Mouse (Mus musculus) right cerebral cortex, postnatal 36 days (tissue): ENCODE results near the gene Myl4.

Source experiments
- DNase-seq, 2 experiments: peaks; one replicate each; pipeline ENCODE4 v3.0.0; 2022; ENCODE audit warnings: low spot score in 2 of 2, mixed read lengths in 1 of 2

Myl4 gene

DNA sequence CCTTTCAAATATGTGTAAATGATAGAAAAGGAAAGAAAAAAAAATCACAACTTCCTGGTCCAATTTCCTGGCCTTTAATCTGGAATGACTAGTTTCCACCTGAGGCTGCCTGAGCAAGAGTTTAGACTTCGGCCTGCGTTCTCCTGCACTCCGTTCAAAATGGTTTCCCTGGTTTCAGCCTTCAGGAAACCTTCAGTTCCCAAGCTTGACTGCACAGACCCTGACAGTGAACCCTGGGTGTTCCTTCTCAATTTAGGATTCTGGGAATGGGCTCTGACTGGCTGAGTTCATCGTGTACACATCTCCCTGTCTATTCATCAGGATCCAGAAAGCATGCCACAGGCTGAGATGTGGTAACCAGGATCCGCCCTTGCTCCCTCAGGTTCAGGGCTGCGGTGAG is 53.7 kb downstream of the Myl4 start:
- DNase-seq: no peak

- DNase-seq: peak in 1 of 2 experiments; percentile 12
Observed at GRCm38 (mm10) chr11:104607491-104608245, 57.2 kb downstream of the Myl4 start, which contains the start of gene Itgb3. Gene Itgb3 (plus strand): TSS chr11:104608000.

DNA sequence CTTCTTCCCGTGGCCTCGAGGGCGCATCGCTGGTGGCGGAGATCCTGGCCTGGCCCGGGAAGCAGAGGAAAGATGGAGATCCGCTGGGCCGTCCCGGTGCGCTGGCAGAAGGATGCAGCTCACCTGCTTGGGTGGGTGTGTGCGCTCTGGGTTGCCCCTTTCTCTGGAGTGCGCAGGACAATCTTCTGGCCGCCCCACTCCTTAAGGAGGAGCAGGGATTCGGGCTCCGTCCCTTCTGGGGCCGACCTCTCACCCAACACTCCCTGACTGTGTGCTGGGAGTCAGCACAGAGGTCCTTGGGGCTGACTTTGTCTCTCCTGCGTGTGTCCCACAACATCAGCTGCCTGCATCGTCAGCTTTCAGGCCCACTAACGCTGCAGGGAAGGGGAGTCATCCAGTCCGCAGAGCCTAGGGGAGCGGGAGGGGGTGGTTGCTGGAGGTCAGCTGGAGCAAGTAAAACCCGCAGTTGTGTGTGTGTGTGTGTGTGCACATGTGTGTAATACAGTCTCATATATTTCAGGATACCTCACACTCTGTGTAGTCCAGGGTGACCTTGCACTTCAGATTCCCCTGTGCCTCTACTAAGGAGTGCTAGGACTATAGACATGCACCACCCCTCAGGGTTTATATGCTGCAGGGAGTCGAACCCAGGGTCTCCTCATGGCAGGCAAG is 57.9 kb downstream of the Myl4 start:
- no peak for DNase-seq

DNA sequence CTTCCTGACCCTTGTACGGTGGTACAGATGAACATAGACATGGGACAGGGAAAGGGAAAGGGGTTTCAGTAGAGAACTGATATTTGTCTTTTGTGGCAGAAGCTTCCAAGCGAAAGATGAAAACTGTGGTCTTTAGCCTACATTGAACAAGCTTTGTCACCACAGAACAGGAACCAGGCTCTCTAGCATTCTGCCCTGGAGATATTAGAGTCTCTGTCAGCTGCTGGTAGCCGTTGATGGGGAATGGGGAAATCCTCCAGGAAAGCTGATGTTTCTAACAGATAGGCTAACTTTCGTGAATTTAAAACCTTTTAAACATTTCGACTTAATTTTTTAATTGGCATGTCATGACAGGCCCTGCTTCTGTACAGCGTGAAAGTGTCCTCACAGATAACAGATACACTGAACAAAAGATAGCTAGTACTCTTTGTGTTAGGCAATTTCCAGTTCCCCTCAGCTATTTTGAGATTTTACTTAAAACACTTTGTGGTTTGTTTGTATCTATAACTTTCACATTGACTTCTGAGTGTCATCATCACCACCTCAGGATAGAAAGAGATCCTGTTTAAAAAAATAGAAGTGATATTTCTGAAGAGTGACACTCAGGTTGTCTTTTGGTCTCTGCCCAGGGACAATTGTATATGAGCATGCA is 58.7 kb downstream of the Myl4 start:
- DNase-seq: no peak

GRCm38 (mm10) chr11:104609733-104610132 is 59.3 kb downstream of the Myl4 start:
- no peak for DNase-seq

DNA sequence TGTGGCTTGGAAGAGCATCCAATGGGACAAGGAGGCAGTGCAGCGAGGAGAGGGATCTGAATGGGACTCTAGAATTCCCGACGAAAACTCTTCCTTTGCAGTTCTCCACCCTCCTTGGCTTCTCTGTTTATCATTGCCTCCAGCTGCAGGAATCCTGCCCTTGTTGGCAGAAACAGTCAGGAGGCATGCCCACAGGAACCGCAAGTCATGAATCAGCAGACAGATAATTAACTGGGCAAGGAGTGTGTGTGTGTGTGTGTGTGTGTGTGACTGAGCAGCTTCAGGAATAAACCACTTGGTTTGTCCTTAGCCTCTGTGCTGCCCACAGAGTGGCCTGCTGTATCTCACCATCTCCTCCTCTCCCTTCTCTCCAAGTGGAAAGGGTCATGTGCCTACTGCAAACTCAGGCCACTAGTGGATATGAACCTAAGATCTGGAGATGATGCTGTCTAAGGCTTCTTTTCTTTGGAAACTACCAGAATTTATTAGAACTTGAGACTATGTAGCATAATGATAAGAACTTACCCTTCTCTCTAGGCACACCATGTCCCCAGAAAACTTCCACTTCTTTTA is 61.2 kb downstream of the Myl4 start:
- no peak for DNase-seq

- no peak for DNase-seq
Observed at GRCm38 (mm10) chr11:104613551-104613950, 63.1 kb downstream of the Myl4 start.

DNA sequence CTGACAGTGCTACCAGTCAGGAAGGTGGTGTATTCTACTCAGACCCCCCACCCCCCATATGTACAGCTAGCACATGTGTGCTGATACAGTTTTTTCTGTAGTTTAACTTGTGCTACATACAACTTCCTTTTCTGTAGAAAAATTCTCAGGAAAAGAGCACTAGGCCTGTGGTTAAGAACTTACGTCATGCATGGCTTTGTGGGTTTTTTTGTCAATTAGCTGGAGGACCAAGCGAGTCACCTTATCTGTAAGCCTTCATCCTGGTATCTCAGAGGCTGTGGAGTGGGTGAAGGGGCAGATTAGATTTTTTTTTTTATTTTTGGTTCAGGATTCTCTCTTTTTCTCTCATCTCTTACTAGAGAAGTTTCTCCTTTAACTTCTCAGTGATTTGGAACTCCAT is 63.7 kb downstream of the Myl4 start:
- no peak for DNase-seq

DNA sequence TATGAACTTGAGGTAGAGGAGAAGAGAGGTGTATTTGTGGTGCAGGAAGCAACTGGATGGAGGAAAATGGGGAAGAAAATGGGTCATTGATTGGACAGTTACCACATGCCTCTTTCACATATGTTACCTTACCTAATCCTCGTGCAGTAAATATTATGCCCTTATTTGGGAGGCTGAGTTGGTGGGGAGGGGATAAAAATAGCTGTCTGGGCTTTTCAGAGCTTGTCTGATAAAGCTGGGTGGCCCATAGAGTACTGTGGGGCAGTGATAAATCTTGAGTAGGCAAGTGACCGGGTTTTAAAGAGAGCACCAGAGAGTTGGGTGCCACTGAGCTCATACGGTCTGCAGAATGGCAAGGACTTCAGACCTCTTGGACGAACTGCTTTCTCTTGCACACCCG is 65.7 kb downstream of the Myl4 start:
- no peak for DNase-seq

GRCm38 (mm10) chr11:104618638-104619076 is 68.2 kb downstream of the Myl4 start:
- DNase-seq: no peak

DNA sequence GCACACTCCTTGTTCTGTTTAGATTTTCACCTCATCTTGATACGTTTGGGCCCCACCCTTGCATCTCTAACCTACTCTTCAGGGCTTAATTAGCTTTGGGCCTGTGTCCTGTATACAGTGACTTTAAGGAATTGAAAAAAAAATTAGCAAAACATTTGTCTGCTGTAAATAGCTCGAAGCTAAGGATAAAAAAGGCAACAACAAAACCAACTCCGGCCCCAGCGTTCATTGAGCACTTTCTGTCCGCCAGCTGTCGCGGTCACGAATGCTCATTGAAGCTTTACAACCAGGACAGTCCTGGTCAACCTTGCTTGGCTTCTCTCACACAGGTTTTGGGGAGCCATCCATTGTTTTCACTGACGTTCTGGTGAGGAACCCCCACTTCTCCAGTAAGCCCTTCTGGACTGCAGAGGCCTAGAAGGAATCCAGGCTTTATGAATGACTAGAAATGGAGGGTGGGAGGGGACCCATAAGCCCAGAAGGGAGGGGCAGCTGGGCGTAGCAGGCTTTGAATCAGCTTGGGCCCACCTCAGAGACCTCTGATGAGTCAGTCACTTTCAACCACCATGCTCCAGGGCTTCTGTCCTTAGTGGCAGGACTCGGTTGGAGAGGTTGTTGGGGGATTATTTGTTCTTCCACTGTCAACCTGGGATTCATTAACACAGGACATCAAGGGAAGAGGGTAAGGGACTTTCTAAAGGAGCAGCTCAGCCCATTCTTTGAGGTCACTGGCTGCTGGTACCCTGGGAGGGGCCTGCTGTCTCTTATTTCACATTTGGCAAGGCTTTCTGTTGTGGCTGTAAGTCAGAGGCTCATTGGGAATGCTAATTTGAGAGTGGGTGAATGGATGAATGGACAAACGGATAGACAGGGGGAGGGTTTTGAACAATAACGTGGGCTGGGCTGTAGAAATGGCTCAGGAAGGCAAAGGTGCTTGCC is 68.9 kb downstream of the Myl4 start:
- DNase-seq: no peak

DNA sequence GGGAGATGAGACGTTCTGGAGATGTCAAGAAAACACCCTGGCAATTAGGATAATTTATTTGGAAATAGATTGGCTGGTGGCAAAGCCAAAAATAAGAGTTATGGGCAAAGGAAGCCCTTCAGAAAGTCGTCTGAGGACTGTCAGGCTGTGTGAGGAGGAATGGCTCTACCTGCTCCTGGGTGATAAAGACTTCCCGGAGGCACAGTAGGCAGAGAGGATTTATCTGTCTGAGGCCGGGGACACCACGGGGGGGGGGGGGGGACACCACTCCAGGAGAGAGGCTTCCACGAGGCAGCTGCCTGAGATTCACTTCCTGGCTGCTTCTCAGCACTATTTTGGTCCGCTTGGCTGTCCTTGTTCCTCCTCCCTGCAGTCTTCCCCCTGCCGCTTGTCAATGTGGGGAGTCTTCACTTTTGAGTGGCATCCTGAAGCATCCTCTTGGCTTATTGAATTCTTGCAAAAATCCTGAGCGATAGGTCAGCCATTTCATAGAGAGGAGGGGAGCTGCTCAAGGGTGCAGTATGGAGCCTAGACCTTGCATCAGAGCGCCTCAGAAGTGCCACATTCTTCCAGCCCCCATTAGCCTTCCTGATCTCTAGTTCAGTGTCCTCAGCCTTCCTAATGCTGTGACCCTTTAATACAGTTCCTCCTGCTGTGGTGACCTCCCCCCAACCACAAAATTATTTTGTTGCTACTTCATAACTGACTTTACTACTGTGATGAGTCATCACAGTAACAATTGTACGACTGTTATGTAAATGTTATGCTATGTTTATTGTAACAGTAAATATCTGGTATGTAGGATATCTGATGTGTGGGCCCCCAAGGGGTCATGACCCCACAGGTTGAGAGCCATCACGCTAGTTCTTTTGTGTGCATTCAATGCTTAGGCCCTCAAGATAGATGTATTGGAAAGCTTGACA is 71.8 kb downstream of the Myl4 start:
- DNase-seq: no peak

DNA sequence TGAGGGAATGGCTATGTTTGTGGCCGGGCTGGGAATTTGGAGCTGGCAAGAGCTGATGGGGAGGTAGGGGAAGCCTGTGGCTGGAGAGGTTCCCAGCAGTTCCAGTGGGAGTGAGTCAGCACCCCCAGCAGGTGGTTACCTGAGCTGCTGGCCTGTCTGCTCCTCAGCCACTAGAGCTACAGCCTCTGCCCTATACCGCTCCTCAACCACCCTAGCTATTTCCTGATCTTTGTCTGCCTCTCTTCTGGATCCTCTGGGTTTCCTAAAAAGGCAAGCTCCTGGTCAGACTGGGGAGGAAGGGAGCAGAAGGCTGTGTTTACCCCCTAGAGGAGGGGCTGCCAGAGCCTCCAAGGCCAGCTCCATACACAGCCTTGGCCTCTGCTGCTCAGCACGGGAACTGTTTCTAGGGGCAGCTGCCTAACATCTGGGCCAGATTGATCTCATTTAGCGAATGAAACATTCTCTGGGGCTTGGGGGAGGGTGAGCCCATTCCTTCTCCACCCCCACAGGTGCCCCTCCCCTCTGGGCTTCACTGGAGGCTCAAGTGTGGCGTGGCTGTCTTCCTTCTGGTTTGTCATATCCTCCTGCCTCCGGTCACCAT is 74.4 kb downstream of the Myl4 start:
- no peak for DNase-seq

- no peak for DNase-seq
Observed at GRCm38 (mm10) chr11:104625453-104626402, 75.3 kb downstream of the Myl4 start.

DNA sequence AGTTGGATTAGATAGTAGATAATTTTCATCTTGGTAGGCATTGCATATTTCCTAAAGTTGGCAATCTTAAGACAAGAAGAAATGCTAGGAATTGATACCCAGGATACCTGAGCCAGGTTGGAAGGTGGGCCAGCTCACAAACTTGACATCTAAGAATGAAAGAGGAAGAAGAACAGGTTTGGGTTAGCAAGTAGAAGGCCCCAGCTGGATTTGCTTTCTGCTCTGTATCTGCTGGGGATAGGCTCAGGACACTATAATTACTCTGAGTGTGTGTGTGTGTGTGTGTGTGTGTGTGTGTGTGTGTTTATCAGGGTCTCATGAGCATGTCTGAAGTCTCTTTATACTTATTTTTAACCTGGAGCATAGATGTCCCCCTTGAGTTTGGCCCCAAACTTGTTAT is 76.2 kb downstream of the Myl4 start:
- DNase-seq: no peak

- no peak for DNase-seq
Observed at GRCm38 (mm10) chr11:104627616-104628301, 77.3 kb downstream of the Myl4 start.

- DNase-seq: no peak
Observed at GRCm38 (mm10) chr11:104628566-104628965, 78.1 kb downstream of the Myl4 start.
